Mouse (Mus musculus) embryonic fibroblast, embryonic 13.5 days (primary cell): ENCODE measurements around the gene Spred2.

Source experiments
- CTCF ChIP-seq: IDR thresholded peaks from 2 replicates; pipeline ENCODE4 v1.5.1; 2011; ENCODE audit warnings: mild to moderate bottlenecking, control low read depth, low read length, moderate library complexity, borderline replicate concordance; ENCODE audit not compliant: insufficient read depth
- POLR2A ChIP-seq: IDR thresholded peaks from 2 replicates; pipeline ENCODE4 v1.6.1; 2011; ENCODE audit warnings: low read depth, mild to moderate bottlenecking, control low read depth, low read length, moderate library complexity

- TF ChIP-seq CTCF (no peak), POLR2A (no peak)
Observed at GRCm38 (mm10) chr11:19961766-19962365, 37.7 kb downstream of the Spred2 start.
